Mouse (Mus musculus): Measurements from ENCODE around the gene Ankrd17. TPM values are rescaled to one million over a fixed set of nuclear protein-coding genes. Genes with fewer than 3 reads are reported as not detected.

Gene Ankrd17
- polyA plus RNA-seq, 1 experiment = 13.0 TPM

- Histone ChIP-seq H3K4me3 (ENCODE audit: low read depth, low read length) (no peak overlapping the region), H3K27me3 (ENCODE audit: control insufficient read depth, insufficient read depth, low read length) (no peaks in the 10 kb centered on the region), H3K27ac (ENCODE audit: insufficient read depth, low read depth, low read length) (no peak overlapping the region), H3K36me3 (ENCODE audit: control insufficient read depth, insufficient read depth, low read length) (no peaks in the 10 kb centered on the region), H3K4me1 (ENCODE audit: control insufficient read depth, insufficient read depth, insufficient read length, low read length) (no peaks in the 10 kb centered on the region)
- 15% methylated on average over 6 of the region's 6 CpGs for WGBS
- TF ChIP-seq POLR2A (IDR thresholded peaks at IDR 0.05; ENCODE audit: low read depth, low read length) = no peak
- TF ChIP-seq CTCF (IDR thresholded peaks at IDR 0.05; ENCODE audit: extremely low read depth, insufficient read length, insufficient replicate concordance, low read depth, low read length) = peak; percentile 51; the same call in 1 of the 2 replicates
These were observed 171.5 kb downstream of the Ankrd17 start for GRCm38 (mm10) chr5:90194831-90195230.

GRCm38 (mm10) chr5:90182782-90183181 is 183.6 kb downstream of the Ankrd17 start:
- H3K4me1 ChIP-seq (ENCODE audit: control insufficient read depth, insufficient read depth, insufficient read length, low read length) = no peaks in the 10 kb centered on the region
- H3K27me3 ChIP-seq (ENCODE audit: control insufficient read depth, insufficient read depth, low read length) = no peaks in the 10 kb centered on the region
- TF ChIP-seq POLR2A (IDR thresholded peaks at IDR 0.05; ENCODE audit: low read depth, low read length) (no peak), CTCF (IDR thresholded peaks at IDR 0.05; ENCODE audit: extremely low read depth, insufficient read length, insufficient replicate concordance, low read depth, low read length) (no peak)
- WGBS = 56% methylated on average over 5 of the region's 5 CpGs
- H3K36me3 ChIP-seq (ENCODE audit: control insufficient read depth, insufficient read depth, low read length) = no peaks in the 10 kb centered on the region
- no peak overlapping the region for H3K27ac ChIP-seq (ENCODE audit: insufficient read depth, low read depth, low read length)
- H3K4me3 ChIP-seq (ENCODE audit: low read depth, low read length) = no peak overlapping the region

- no peak overlapping the region for H3K27ac ChIP-seq (ENCODE audit: insufficient read depth, low read depth, low read length)
- TF ChIP-seq CTCF (IDR thresholded peaks at IDR 0.05; ENCODE audit: extremely low read depth, insufficient read length, insufficient replicate concordance, low read depth, low read length) (no peak), POLR2A (IDR thresholded peaks at IDR 0.05; ENCODE audit: low read depth, low read length) (no peak)
- no peaks in the 10 kb centered on the region for H3K36me3 ChIP-seq (ENCODE audit: control insufficient read depth, insufficient read depth, low read length)
- H3K27me3 ChIP-seq (ENCODE audit: control insufficient read depth, insufficient read depth, low read length) = peaks cover 2% of the 10 kb centered on the region; the same call in 1 of the 2 replicates
- no peak overlapping the region for H3K4me3 ChIP-seq (ENCODE audit: low read depth, low read length)
- no peaks in the 10 kb centered on the region for H3K4me1 ChIP-seq (ENCODE audit: control insufficient read depth, insufficient read depth, insufficient read length, low read length)
- 73% methylated on average over 5 of the region's 5 CpGs for WGBS
These were observed 187.3 kb downstream of the Ankrd17 start for GRCm38 (mm10) chr5:90179094-90179493.

GRCm38 (mm10) chr5:90178116-90178515 is 188.3 kb downstream of the Ankrd17 start:
- peaks cover 2% of the 10 kb centered on the region; the same call in 1 of the 2 replicates for H3K27me3 ChIP-seq (ENCODE audit: control insufficient read depth, insufficient read depth, low read length)
- H3K27ac ChIP-seq (ENCODE audit: insufficient read depth, low read depth, low read length) = no peak overlapping the region
- 84% methylated on average over 1 of the region's 1 CpGs for WGBS
- TF ChIP-seq CTCF (IDR thresholded peaks at IDR 0.05; ENCODE audit: extremely low read depth, insufficient read length, insufficient replicate concordance, low read depth, low read length) = no peak
- no peak for TF ChIP-seq POLR2A (IDR thresholded peaks at IDR 0.05; ENCODE audit: low read depth, low read length)
- H3K4me1 ChIP-seq (ENCODE audit: control insufficient read depth, insufficient read depth, insufficient read length, low read length) = no peaks in the 10 kb centered on the region
- H3K4me3 ChIP-seq (ENCODE audit: low read depth, low read length) = no peak overlapping the region
- no peaks in the 10 kb centered on the region for H3K36me3 ChIP-seq (ENCODE audit: control insufficient read depth, insufficient read depth, low read length)

Other genes starting within 250 kb of the Ankrd17 start
- gene Cox18, start 142.6 kb downstream of the Ankrd17 start, polyA plus RNA-seq (2012; rRNA removed) = 18.9 and 27.3 TPM in 2 replicates
- 0.09 and 0.43 TPM in 2 replicates for gene Gm9958, start 627 bp upstream of the Ankrd17 start, polyA plus RNA-seq (2012; rRNA removed)
- 0.30 TPM in 1 of 2 replicates, not detected in the other for gene Alb, start 94.3 kb upstream of the Ankrd17 start, polyA plus RNA-seq (2012; rRNA removed)
- 2.0 and 4.6 TPM in 2 replicates for gene Afp, start 124.2 kb upstream of the Ankrd17 start, polyA plus RNA-seq (2012; rRNA removed)
- 0.05 TPM in 1 of 2 replicates, not detected in the other for gene Afm, start 152.4 kb upstream of the Ankrd17 start, polyA plus RNA-seq (2012; rRNA removed)
- not detected in 2 replicates for gene 5830473C10Rik, start 194.5 kb upstream of the Ankrd17 start, polyA plus RNA-seq (2012; rRNA removed)